Comparison of ENCODE assay signal across 8 mouse cellular contexts in genomic region chr1:87214748-87215147, GRCm38 (mm10). TPM values are rescaled to one million over a fixed set of nuclear protein-coding genes. Genes with fewer than 3 reads are reported as not detected.
DNase-seq lines count a peak whose midpoint lies in the region; ATAC-seq and TF ChIP-seq lines count a peak whose summit lies in the region.

No protein-coding gene starts in this region.

- peak overlapping the region; percentile 100 for H3K27ac ChIP-seq in kidney, embryonic 15.5 days
- H3K27ac ChIP-seq in ES-E14 (ENCODE audit: insufficient read depth, low read depth, low read length, poor library complexity, severe bottlenecking), result peak overlapping the region; percentile 99; the same call in 1 of the 2 replicates
- peak overlapping the region; percentile 99 for H3K27ac ChIP-seq in hindbrain, embryonic 10.5 days
- H3K27ac ChIP-seq in midbrain, embryonic 12.5 days (replicated peaks), result peak overlapping the region; percentile 97

- 12% methylated on average over 4 of the region's 4 CpGs for WGBS in kidney, embryonic 15.5 days
- WGBS in hindbrain, embryonic 10.5 days, result 47% methylated on average over 4 of the region's 4 CpGs
- 45% methylated on average over 4 of the region's 4 CpGs for WGBS in midbrain, embryonic 12.5 days

- peaks cover 37% of the 10 kb centered on the region for H3K4me1 ChIP-seq in kidney, embryonic 15.5 days
- peaks cover 7 to 10% of the 10 kb centered on the region in 2 experiments; a peak in 3 of 4 replicates for H3K4me1 ChIP-seq in ES-E14 (ENCODE audit: control insufficient read depth in 2 of 2, insufficient read depth in 2 of 2, low read length in 2 of 2, poor library complexity in 1 of 2)
- H3K4me1 ChIP-seq in hindbrain, embryonic 10.5 days (replicated peaks), result peaks cover 32% of the 10 kb centered on the region
- H3K4me1 ChIP-seq in midbrain, embryonic 12.5 days, result peaks cover 34% of the 10 kb centered on the region

- peak overlapping the region; percentile 91 for H3K4me3 ChIP-seq in kidney, embryonic 15.5 days (replicated peaks)
- H3K4me3 ChIP-seq in ES-E14 (ENCODE audit: insufficient read depth in 1 of 2, low read depth in 1 of 2, low read length in 2 of 2, poor library complexity in 1 of 2, severe bottlenecking in 1 of 2), result peak overlapping the region; percentile 91 to 98
- peak overlapping the region; percentile 75 for H3K4me3 ChIP-seq in hindbrain, embryonic 10.5 days
- peak overlapping the region; percentile 88 for H3K4me3 ChIP-seq in midbrain, embryonic 12.5 days

- peaks cover 15% of the 10 kb centered on the region for H3K36me3 ChIP-seq in kidney, embryonic 15.5 days
- H3K36me3 ChIP-seq in ES-E14 (ENCODE audit: control insufficient read depth, insufficient read depth, low read length, poor library complexity, severe bottlenecking), result peaks cover 6% of the 10 kb centered on the region
- H3K36me3 ChIP-seq in hindbrain, embryonic 10.5 days, result peaks cover 30% of the 10 kb centered on the region
- peaks cover 10% of the 10 kb centered on the region for H3K36me3 ChIP-seq in midbrain, embryonic 12.5 days

- in situ Hi-C loops in ES-E14 (cut with MboI; ENCODE audit: low sequenced_read_pairs in 2 of 2, unreplicated experiment in 2 of 2), result no loop called here

- no peak for DNase-seq in kidney, postnatal 36 days
- no peak for DNase-seq in ES-E14 (ENCODE audit: low read depth, low spot score)
- no peak for DNase-seq in hindbrain, embryonic 10.5 days (ENCODE audit: low spot score)
- DNase-seq in right cerebral cortex, postnatal 25 days, result no peak
- no peak for DNase-seq in gastrocnemius, postnatal 14 days
- no peak for DNase-seq in ovary, postnatal 36 days (ENCODE audit: low spot score)

- peak overlapping the region; percentile 99 for H3K9ac ChIP-seq in kidney, embryonic 15.5 days
- H3K9ac ChIP-seq in ES-E14 (ENCODE audit: insufficient read depth, low read depth, low read length, poor library complexity, severe bottlenecking), result peak overlapping the region; percentile 99
- H3K9ac ChIP-seq in midbrain, embryonic 12.5 days (replicated peaks), result peak overlapping the region; percentile 93

- intact Hi-C loops in gastrocnemius, postnatal 14 days (cut with DNase I; ENCODE audit: low total_unique reads), result no loop called here

- no peak for ATAC-seq in kidney, embryonic 15.5 days (replicated peaks; ENCODE audit: low FRiP score)
- no peak for ATAC-seq in midbrain, embryonic 12.5 days (ENCODE audit: low FRiP score, low read depth)

- no peaks in the 10 kb centered on the region for H3K27me3 ChIP-seq in kidney, embryonic 15.5 days
- H3K27me3 ChIP-seq in hindbrain, embryonic 10.5 days (ENCODE audit: insufficient read depth, poor library complexity, severe bottlenecking), result no peaks in the 10 kb centered on the region
- 0 out of 2 replicates have a peak, but pooled peaks cover 5% of the 10 kb centered on the region for H3K27me3 ChIP-seq in midbrain, embryonic 12.5 days

- H3K4me2 ChIP-seq in kidney, embryonic 15.5 days, result peak overlapping the region; percentile 69
- H3K4me2 ChIP-seq in midbrain, embryonic 12.5 days (replicated peaks), result peak overlapping the region; percentile 78

- no peaks in the 10 kb centered on the region for H3K9me3 ChIP-seq in kidney, embryonic 15.5 days (replicated peaks)
- no peaks in the 10 kb centered on the region for H3K9me3 ChIP-seq in ES-E14 (ENCODE audit: control insufficient read depth, insufficient read depth, low read depth, low read length)
- H3K9me3 ChIP-seq in hindbrain, embryonic 10.5 days, result no peaks in the 10 kb centered on the region
- no peaks in the 10 kb centered on the region for H3K9me3 ChIP-seq in midbrain, embryonic 12.5 days

TF ChIP-seq in ES-E14, 5 proteins besides CTCF, POLR2A, EP300 and RAD21:
- no peak for TF ChIP-seq ZC3H11A (IDR thresholded peaks at IDR 0.05; ENCODE audit: borderline replicate concordance, low read depth, low read length)
- TF ChIP-seq ZNF384 (IDR thresholded peaks at IDR 0.05; ENCODE audit: low read depth, low read length), result no peak
- TF ChIP-seq HCFC1 (IDR thresholded peaks at IDR 0.05; ENCODE audit: borderline replicate concordance, insufficient read depth, low read length), result no peak
- TF ChIP-seq MAFK (IDR thresholded peaks at IDR 0.05; ENCODE audit: insufficient read depth, low read depth, low read length), result no peak
- no peak for TF ChIP-seq CHD2 (IDR thresholded peaks at IDR 0.05; ENCODE audit: low read depth, low read length)

RNA-seq across cellular contexts. Expression of gene Eif4e2, which starts 1.0 kb away (rescaled TPM):
- polyA plus RNA-seq in kidney, embryonic 15.5 days (2015; fragmentation: Nextera tagmentation; extraction: Ambion mirVana), result 164 and 168 TPM in 2 replicates
- total RNA-seq in ES-E14 (2012; rRNA removed), result 165 and 221 TPM in 2 replicates
- 172 and 173 TPM in 2 replicates for polyA plus RNA-seq in hindbrain, embryonic 10.5 days (2016; fragmentation: Nextera tagmentation; extraction: Ambion mirVana)
- polyA plus RNA-seq in midbrain, embryonic 12.5 days (2016; fragmentation: Nextera tagmentation; extraction: Ambion mirVana), result 147 and 148 TPM in 2 replicates
- 10 to 100 TPM; 54.3 to 61.6 TPM for total RNA-seq in gastrocnemius, postnatal 14 days (2021)

RNA-seq across cellular contexts. Expression of gene Chrng, which starts 10.3 kb away (rescaled TPM):
- polyA plus RNA-seq in kidney, embryonic 15.5 days (2015; fragmentation: Nextera tagmentation; extraction: Ambion mirVana), result 2.0 and 4.3 TPM in 2 replicates
- total RNA-seq in ES-E14 (2012; rRNA removed), result 0.13 and 0.16 TPM in 2 replicates
- polyA plus RNA-seq in hindbrain, embryonic 10.5 days (2016; fragmentation: Nextera tagmentation; extraction: Ambion mirVana), result 0.37 and 1.3 TPM in 2 replicates
- not detected in 2 replicates for polyA plus RNA-seq in midbrain, embryonic 12.5 days (2016; fragmentation: Nextera tagmentation; extraction: Ambion mirVana)
- total RNA-seq in gastrocnemius, postnatal 14 days (2021), result 1 to 10 TPM; 1.5 to 1.7 TPM

RNA-seq across cellular contexts. Expression of gene Chrnd, which starts 24.3 kb away (rescaled TPM):
- polyA plus RNA-seq in kidney, embryonic 15.5 days (2015; fragmentation: Nextera tagmentation; extraction: Ambion mirVana), result 1.1 and 1.6 TPM in 2 replicates
- 0.13 TPM in 1 of 2 replicates, not detected in the other for total RNA-seq in ES-E14 (2012; rRNA removed)
- 0.10 TPM in 1 of 2 replicates, not detected in the other for polyA plus RNA-seq in hindbrain, embryonic 10.5 days (2016; fragmentation: Nextera tagmentation; extraction: Ambion mirVana)
- not detected in 2 replicates for polyA plus RNA-seq in midbrain, embryonic 12.5 days (2016; fragmentation: Nextera tagmentation; extraction: Ambion mirVana)
- 1 to 10 TPM; 4.4 to 5.2 TPM for total RNA-seq in gastrocnemius, postnatal 14 days (2021)

RNA-seq across cellular contexts. Expression of gene Prss56, which starts 31.6 kb away (rescaled TPM):
- polyA plus RNA-seq in kidney, embryonic 15.5 days (2015; fragmentation: Nextera tagmentation; extraction: Ambion mirVana), result 0.09 TPM in 1 of 2 replicates, not detected in the other
- total RNA-seq in ES-E14 (2012; rRNA removed), result 0.36 and 0.37 TPM in 2 replicates
- 0.34 and 5.8 TPM in 2 replicates for polyA plus RNA-seq in hindbrain, embryonic 10.5 days (2016; fragmentation: Nextera tagmentation; extraction: Ambion mirVana)
- 0.08 and 0.17 TPM in 2 replicates for polyA plus RNA-seq in midbrain, embryonic 12.5 days (2016; fragmentation: Nextera tagmentation; extraction: Ambion mirVana)
- not detected for total RNA-seq in gastrocnemius, postnatal 14 days (2021)

RNA-seq across cellular contexts. Expression of gene Efhd1, which starts 49.4 kb away (rescaled TPM):
- polyA plus RNA-seq in kidney, embryonic 15.5 days (2015; fragmentation: Nextera tagmentation; extraction: Ambion mirVana), result 5.7 and 5.8 TPM in 2 replicates
- 1.3 and 1.8 TPM in 2 replicates for total RNA-seq in ES-E14 (2012; rRNA removed)
- polyA plus RNA-seq in hindbrain, embryonic 10.5 days (2016; fragmentation: Nextera tagmentation; extraction: Ambion mirVana), result 0.14 and 0.49 TPM in 2 replicates
- polyA plus RNA-seq in midbrain, embryonic 12.5 days (2016; fragmentation: Nextera tagmentation; extraction: Ambion mirVana), result 0.54 and 0.58 TPM in 2 replicates
- 10 to 100 TPM in 1 of 2 experiments, 1 to 10 TPM in 1; 5.8 to 14.6 TPM for total RNA-seq in gastrocnemius, postnatal 14 days (2021)
